Mouse (Mus musculus) limb, embryonic 14.5 days (tissue): ENCODE data around the gene Dtx2. TPM values are rescaled to one million over a fixed set of nuclear protein-coding genes. Genes with fewer than 3 reads are reported as not detected.

Source experiments
- ATAC-seq: fragments of 200-750 bp; cut with Nextera tagmentation; 2 replicates; pipeline ENCODE4 v1.8.0; 2017; ENCODE audit warnings: low read depth, moderate number of reproducible peaks, moderate TSS enrichment; ENCODE audit not compliant: low FRiP score
- DNase-seq: peaks from one replicate; pipeline ENCODE4 v3.0.0-alpha.2; 2015; ENCODE audit warnings: low spot score
- H3K27ac ChIP-seq: fragments of 300-500 bp; sonication (generic); replicated peaks from 2 replicates; pipeline ENCODE4 v1.5.1; 2014; ENCODE audit warnings: low read depth, mild to moderate bottlenecking, low read length, moderate library complexity, mixed read lengths
- H3K27me3 ChIP-seq: fragments of 300-500 bp; sonication (generic); 2 replicates; pipeline ENCODE4 v1.6.1; 2014; ENCODE audit warnings: low read length, mixed read lengths; ENCODE audit not compliant: control insufficient read depth, insufficient read depth
- H3K36me3 ChIP-seq: fragments of 300-500 bp; sonication (generic); 2 replicates; pipeline ENCODE4 v1.6.1; 2014; ENCODE audit warnings: mild to moderate bottlenecking, low read length, moderate library complexity, mixed read lengths; ENCODE audit not compliant: control insufficient read depth, insufficient read depth
- H3K4me1 ChIP-seq: fragments of 300-500 bp; sonication (generic); 2 replicates; pipeline ENCODE4 v1.6.1; 2014; ENCODE audit warnings: antibody characterized with exemption, low read length, mixed read lengths; ENCODE audit not compliant: control insufficient read depth, insufficient read depth
- H3K4me2 ChIP-seq: fragments of 300-500 bp; sonication (generic); replicated peaks from 2 replicates; pipeline ENCODE4 v1.6.1; 2014; ENCODE audit warnings: low read depth, mild to moderate bottlenecking, low read length, moderate library complexity; ENCODE audit not compliant: severe bottlenecking
- H3K4me3 ChIP-seq: fragments of 300-500 bp; sonication (generic); replicated peaks from 2 replicates; pipeline ENCODE4 v1.5.1; 2014; ENCODE audit warnings: low read length
- H3K9ac ChIP-seq: fragments of 300-500 bp; sonication (generic); 2 replicates; pipeline ENCODE4 v1.6.1; 2014; ENCODE audit warnings: mild to moderate bottlenecking, low read depth, low read length, moderate library complexity; ENCODE audit not compliant: severe bottlenecking
- H3K9me3 ChIP-seq: fragments of 300-500 bp; sonication (generic); 2 replicates; pipeline ENCODE4 v1.6.1; 2016; ENCODE audit warnings: low read length; ENCODE audit not compliant: control insufficient read depth
- POLR2A ChIP-seq: fragments of 200-500 bp; IDR thresholded peaks from 2 replicates; pipeline ENCODE4 v1.8.0; 2012; ENCODE audit warnings: inconsistent platforms, mild to moderate bottlenecking, moderate library complexity, borderline replicate concordance; ENCODE audit not compliant: insufficient read depth, insufficient read length; ENCODE audit errors: extremely low read depth
- WGBS: fragments of 180-500 bp; shearing (Covaris S2); extraction: QIAGEN DNeasy Blood & Tissue Kit; methylation state at CpG from one replicate; pipeline ENCODE4 v1.1.7; 2014; 5-methylcytosine and 5-hydroxymethylcytosine counted together
- polyA plus RNA-seq, 2 experiments: library from polyadenylated mRNA; depleted of rRNA in 1 of 2; stranded (reverse) in 1 of 2; unstranded in 1 of 2; fragments of >200 nt; fragmentation: Nextera tagmentation in 1 of 2; extraction: Ambion mirVana in 1 of 2; gene quantifications; 2 replicates each; pipeline versions ENCODE4 v1.2.1 to v1.2.3; 2012 to 2014

The Dtx2 gene
- polyA plus RNA-seq, 2 experiments, result 28.5 to 29.5 TPM

DNA sequence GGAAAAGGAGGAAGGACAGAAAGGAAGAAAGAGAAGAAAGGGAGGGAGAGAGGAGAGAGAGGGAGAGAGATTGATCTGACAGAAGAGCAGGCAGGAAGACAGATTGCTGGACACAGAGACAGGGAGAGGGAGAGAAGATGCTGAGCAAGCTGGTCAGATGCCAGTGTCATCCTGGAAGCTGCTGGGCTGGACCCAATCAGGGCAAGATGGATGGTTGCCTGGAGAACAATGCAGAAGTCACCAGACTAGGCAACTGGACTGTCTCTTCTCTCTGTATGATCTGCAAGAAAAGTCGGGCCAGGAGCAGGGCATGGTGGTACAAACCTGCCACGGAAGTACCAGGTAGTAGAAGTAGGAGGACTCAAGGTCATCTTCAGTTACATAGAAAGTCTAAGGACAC is 41.8 kb upstream of the Dtx2 start:
- Histone ChIP-seq H3K27me3 (no peaks in the 10 kb centered on the region), H3K27ac (no peak overlapping the region), H3K4me3 (no peak overlapping the region), H3K36me3 (no peaks in the 10 kb centered on the region), H3K4me2 (no peak overlapping the region), H3K9me3 (no peaks in the 10 kb centered on the region), H3K9ac (no peak overlapping the region), H3K4me1 (peaks cover 6% of the 10 kb centered on the region; the same call in 1 of the 2 replicates)
- DNase-seq (no peak), ATAC-seq (no peak)
- 88% methylated on average over 2 of the region's 2 CpGs for WGBS
- TF ChIP-seq POLR2A, result no peak

DNA sequence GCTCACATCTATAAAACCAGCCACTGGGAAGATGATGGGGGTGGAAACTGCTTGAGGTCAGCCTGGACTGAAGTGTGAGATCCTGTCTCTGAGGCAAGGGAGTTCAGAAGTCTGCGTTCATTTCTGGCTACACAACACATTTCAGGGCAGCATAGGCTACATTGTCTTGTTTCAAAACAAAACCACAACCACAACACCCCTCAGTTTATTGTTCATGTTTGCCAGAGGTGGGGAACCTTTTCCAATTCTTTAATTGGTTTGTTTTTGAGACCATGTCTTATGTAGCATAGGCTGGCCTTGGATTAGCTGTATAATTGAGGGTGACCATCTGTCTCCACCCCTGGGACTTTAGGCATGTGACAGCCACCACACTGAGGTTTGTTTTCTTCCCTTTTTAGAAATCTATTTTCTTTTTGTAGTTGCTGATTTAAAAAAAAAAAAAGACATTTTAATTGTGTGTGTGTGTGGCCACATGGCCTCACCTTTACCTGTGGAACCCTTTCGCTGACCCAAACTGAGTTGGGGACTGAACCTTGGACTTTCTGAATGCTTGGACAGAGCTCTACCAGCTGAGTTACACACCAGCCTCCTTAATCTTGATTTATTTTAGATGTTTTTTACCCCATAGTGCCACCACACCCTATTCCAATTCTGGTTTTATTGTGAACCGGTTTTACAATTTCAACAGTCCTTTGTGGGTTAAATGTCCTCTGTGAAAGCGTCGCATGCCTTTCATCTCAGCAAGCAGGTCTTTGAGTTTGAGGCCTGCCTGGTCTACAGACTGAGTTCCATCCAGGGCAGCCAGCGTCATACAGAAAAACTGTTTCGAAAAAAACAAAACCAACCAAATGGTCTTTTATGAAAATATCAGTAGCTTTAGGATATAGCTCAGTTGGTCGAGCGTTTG is 38.0 kb upstream of the Dtx2 start:
- ATAC-seq (no peak), DNase-seq (no peak)
- Histone ChIP-seq H3K4me3 (no peak overlapping the region), H3K36me3 (no peaks in the 10 kb centered on the region), H3K27ac (peak overlapping the region; percentile 83), H3K27me3 (no peaks in the 10 kb centered on the region), H3K4me2 (peak overlapping the region; percentile 57), H3K4me1 (peaks cover 14% of the 10 kb centered on the region), H3K9me3 (no peaks in the 10 kb centered on the region), H3K9ac (no peak overlapping the region)
- WGBS, result 75% methylated on average over 9 of the region's 9 CpGs
- TF ChIP-seq POLR2A, result no peak

DNA sequence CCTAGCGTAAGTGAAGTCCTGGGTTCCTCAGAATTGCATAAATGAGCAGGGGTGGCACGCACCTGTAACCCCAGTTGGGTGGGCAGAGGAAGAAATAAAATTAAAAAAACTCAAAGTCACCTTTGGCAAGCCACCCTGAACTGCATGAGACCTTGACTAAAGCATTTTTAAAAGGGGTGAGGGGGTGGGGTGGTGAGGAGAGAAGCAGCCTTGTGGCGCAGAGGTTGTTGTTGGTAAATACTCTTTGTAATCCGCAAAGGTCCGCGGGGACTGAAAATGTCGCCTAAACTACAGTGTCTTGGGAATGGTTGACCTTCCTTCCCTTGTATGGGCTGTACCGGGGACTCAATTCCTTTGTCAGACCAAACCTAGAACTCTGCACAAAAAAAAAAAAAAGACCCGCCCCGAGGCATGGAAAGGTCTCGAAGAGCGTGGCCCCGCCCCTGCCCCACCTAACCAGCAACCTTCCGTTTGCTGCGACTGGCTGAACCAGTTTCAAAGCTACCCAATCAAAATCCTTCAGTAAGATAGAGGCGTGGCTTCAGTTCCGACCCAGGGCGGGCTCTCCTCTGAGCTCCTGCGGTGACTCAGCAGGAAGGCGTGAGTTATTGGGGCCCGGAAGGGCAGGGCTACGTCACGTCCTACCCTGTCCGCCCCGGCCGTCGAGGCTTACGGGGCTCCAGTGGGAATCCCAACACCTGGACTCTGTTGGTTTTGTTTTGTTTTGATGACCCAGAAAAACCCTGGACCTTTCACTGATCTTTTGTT is 37.2 kb upstream of the Dtx2 start:
- peak overlapping the region; percentile 57 for H3K4me2 ChIP-seq
- no peaks in the 10 kb centered on the region for H3K36me3 ChIP-seq
- H3K9me3 ChIP-seq, result no peaks in the 10 kb centered on the region
- 7% methylated on average over 28 of the region's 28 CpGs for WGBS
- no peak overlapping the region for H3K9ac ChIP-seq
- peak overlapping the region; percentile 83 for H3K27ac ChIP-seq
- H3K4me3 ChIP-seq, result peak overlapping the region; percentile 32
- H3K27me3 ChIP-seq, result no peaks in the 10 kb centered on the region
- DNase-seq (peak; percentile 100), ATAC-seq (peak; percentile 87)
- peak; percentile 71; the same call in 1 of the 2 replicates for TF ChIP-seq POLR2A
- peaks cover 19% of the 10 kb centered on the region for H3K4me1 ChIP-seq

DNA sequence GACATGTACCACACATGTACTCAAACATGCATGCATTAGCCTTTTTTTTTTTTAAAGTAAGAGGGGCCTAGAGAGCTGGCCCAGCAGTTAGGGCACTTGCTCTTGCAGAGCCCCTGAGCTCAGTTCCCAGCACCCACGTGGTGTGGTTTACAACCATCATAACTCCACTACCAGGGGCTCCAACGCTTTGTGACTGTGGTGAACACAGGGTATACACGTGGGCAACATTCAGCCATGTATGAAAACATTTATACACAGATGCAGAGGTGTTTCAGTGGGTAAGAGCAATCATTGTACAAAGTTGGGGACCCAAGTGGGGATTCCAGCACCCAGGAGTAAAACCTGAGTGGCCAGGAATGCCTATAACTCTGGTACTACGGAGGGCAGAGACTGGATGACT is 36.2 kb upstream of the Dtx2 start:
- no peak overlapping the region for H3K9ac ChIP-seq
- no peak overlapping the region; the same call in 1 of the 2 replicates for H3K4me2 ChIP-seq
- H3K4me1 ChIP-seq, result peaks cover 19% of the 10 kb centered on the region
- no peaks in the 10 kb centered on the region for H3K9me3 ChIP-seq
- no peaks in the 10 kb centered on the region for H3K27me3 ChIP-seq
- DNase-seq (no peak), ATAC-seq (no peak)
- WGBS, result 83% methylated on average over 4 of the region's 4 CpGs
- TF ChIP-seq POLR2A, result no peak
- no peak overlapping the region for H3K4me3 ChIP-seq
- no peaks in the 10 kb centered on the region for H3K36me3 ChIP-seq
- H3K27ac ChIP-seq, result peak overlapping the region; percentile 79

DNA sequence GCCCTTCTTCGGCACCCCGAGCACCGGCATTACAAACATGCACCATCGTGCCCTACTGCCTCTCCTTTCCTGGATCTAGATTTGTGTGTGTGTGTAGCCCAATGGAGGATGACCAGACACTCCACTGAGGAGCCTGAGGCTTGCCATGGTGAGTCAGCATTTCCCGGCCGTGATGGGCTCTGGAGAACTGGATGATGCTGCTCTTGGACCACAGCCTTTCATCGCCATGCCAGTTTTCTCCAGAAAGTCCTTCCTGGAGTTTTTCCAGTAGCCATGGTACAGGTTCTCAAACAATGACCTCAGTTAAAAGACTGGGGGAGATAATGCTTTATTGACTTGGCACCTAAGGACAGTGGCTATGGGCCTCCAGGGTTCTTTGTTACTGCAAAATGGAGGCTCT is 34.7 kb upstream of the Dtx2 start:
- TF ChIP-seq POLR2A, result no peak
- H3K27me3 ChIP-seq, result no peaks in the 10 kb centered on the region
- WGBS, result 94% methylated on average over 7 of the region's 7 CpGs
- no peak for DNase-seq
- H3K4me1 ChIP-seq, result peaks cover 19% of the 10 kb centered on the region
- no peaks in the 10 kb centered on the region for H3K36me3 ChIP-seq
- H3K9me3 ChIP-seq, result no peaks in the 10 kb centered on the region
- ATAC-seq, result no peak
- H3K4me3 ChIP-seq, result no peak overlapping the region
- no peak overlapping the region for H3K27ac ChIP-seq
- H3K9ac ChIP-seq, result no peak overlapping the region
- no peak overlapping the region for H3K4me2 ChIP-seq
